ENCODE assay signal across 14 mouse cellular contexts in genomic region chr14:54110971-54111370, GRCm38 (mm10).
A peak's percentile ranks its signal among the peaks of the same experiment; 100 is the strongest.
DNase-seq lines count a peak whose midpoint lies in the region; ATAC-seq and TF ChIP-seq lines count a peak whose summit lies in the region.
"Had no signal": no experiment of that assay in that cellular context is flagged by ENCODE, and none has a peak within 500 bp of the region (broad histone marks: within the 10 kb centered on the region; RNA-seq: fewer than 3 reads in every experiment).

No protein-coding gene starts in this region.

- H3K36me3 ChIP-seq in hindbrain, postnatal 0 days (ENCODE audit: insufficient read depth, low read length) = no peaks in the 10 kb centered on the region
- no peaks in the 10 kb centered on the region for H3K36me3 ChIP-seq in hindbrain, embryonic 12.5 days
- no peaks in the 10 kb centered on the region for H3K36me3 ChIP-seq in limb, embryonic 14.5 days (ENCODE audit: control insufficient read depth, insufficient read depth, low read length)
- no peaks in the 10 kb centered on the region for H3K36me3 ChIP-seq in intestine, embryonic 15.5 days
- H3K36me3 ChIP-seq: neural tube, embryonic 12.5 days had no signal

- no peak overlapping the region for H3K4me3 ChIP-seq in hindbrain, postnatal 0 days (ENCODE audit: low read length)
- no peak overlapping the region for H3K4me3 ChIP-seq in hindbrain, embryonic 12.5 days
- no peak overlapping the region for H3K4me3 ChIP-seq in limb, embryonic 14.5 days (replicated peaks; ENCODE audit: low read length)
- H3K4me3 ChIP-seq in intestine, embryonic 15.5 days (replicated peaks) = no peak overlapping the region
- H3K4me3 ChIP-seq: heart, adult 2 months; megakaryocyte, embryonic 14.5 days; neural tube, embryonic 12.5 days had no signal

- 62% methylated on average over 3 of the region's 3 CpGs for WGBS in hindbrain, postnatal 0 days
- 87% methylated on average over 3 of the region's 3 CpGs for WGBS in hindbrain, embryonic 12.5 days
- 34% methylated on average over 3 of the region's 3 CpGs for WGBS in limb, embryonic 14.5 days
- 66% methylated on average over 3 of the region's 3 CpGs for WGBS in intestine, embryonic 15.5 days

- no peaks in the 10 kb centered on the region for H3K9me3 ChIP-seq in hindbrain, postnatal 0 days (ENCODE audit: low read length)
- no peaks in the 10 kb centered on the region for H3K9me3 ChIP-seq in hindbrain, embryonic 12.5 days (replicated peaks)
- H3K9me3 ChIP-seq in limb, embryonic 14.5 days (ENCODE audit: control insufficient read depth, low read length) = no peaks in the 10 kb centered on the region
- H3K9me3 ChIP-seq in intestine, embryonic 15.5 days = no peaks in the 10 kb centered on the region
- H3K9me3 ChIP-seq: megakaryocyte, embryonic 14.5 days; neural tube, embryonic 12.5 days had no signal

- no peak for TF ChIP-seq CTCF in hindbrain, postnatal 0 days (IDR thresholded peaks at IDR 0.05; ENCODE audit: low read depth)

- no peak for ATAC-seq in hindbrain, postnatal 0 days
- ATAC-seq in hindbrain, embryonic 12.5 days (ENCODE audit: low FRiP score) = no peak
- ATAC-seq in limb, embryonic 14.5 days (ENCODE audit: low FRiP score, low read depth) = peak; percentile 87
- no peak for ATAC-seq in intestine, embryonic 15.5 days

- no peaks in the 10 kb centered on the region for H3K27me3 ChIP-seq in hindbrain, postnatal 0 days (ENCODE audit: insufficient read depth, low read length)
- no peaks in the 10 kb centered on the region for H3K27me3 ChIP-seq in hindbrain, embryonic 12.5 days
- no peaks in the 10 kb centered on the region for H3K27me3 ChIP-seq in limb, embryonic 14.5 days (ENCODE audit: control insufficient read depth, insufficient read depth, low read length)
- no peaks in the 10 kb centered on the region for H3K27me3 ChIP-seq in intestine, embryonic 15.5 days (replicated peaks)
- H3K27me3 ChIP-seq: megakaryocyte, embryonic 14.5 days; neural tube, embryonic 12.5 days had no signal

- H3K4me1 ChIP-seq in hindbrain, postnatal 0 days (ENCODE audit: insufficient read depth, low read length) = peaks cover 17% of the 10 kb centered on the region
- H3K4me1 ChIP-seq in hindbrain, embryonic 12.5 days = peaks cover 8% of the 10 kb centered on the region
- H3K4me1 ChIP-seq in limb, embryonic 14.5 days (ENCODE audit: control insufficient read depth, insufficient read depth, low read length) = peaks cover 26% of the 10 kb centered on the region
- peaks cover 11% of the 10 kb centered on the region for H3K4me1 ChIP-seq in intestine, embryonic 15.5 days (replicated peaks)

- no peak for TF ChIP-seq POLR2A in limb, embryonic 14.5 days (IDR thresholded peaks at IDR 0.05; ENCODE audit: borderline replicate concordance, extremely low read depth, insufficient read depth, insufficient read length)

- peak; percentile 24 for DNase-seq in hindbrain, postnatal 0 days (ENCODE audit: low spot score)
- DNase-seq in right cerebral cortex, postnatal 14 days = peak; percentile 25
- no peak for DNase-seq in right cerebral cortex, postnatal 36 days (ENCODE audit: low spot score in 2 of 2)
- DNase-seq in limb, embryonic 14.5 days (ENCODE audit: low spot score) = peak; percentile 81
- no peak for DNase-seq in adrenal gland, postnatal 36 days
- DNase-seq in layer of hippocampus, postnatal 36 days = no peak
- DNase-seq: cerebellum, postnatal 25 days; heart, adult 2 months; heart, postnatal 4 days; kidney, adult 8-10 months had no signal

- H3K27ac ChIP-seq in hindbrain, postnatal 0 days = no peak overlapping the region
- H3K27ac ChIP-seq in hindbrain, embryonic 12.5 days = no peak overlapping the region
- H3K27ac ChIP-seq in limb, embryonic 14.5 days (replicated peaks; ENCODE audit: low read depth, low read length) = 0 out of 2 replicates have a peak overlapping the region, but pooled peaks have one; percentile 0
- H3K27ac ChIP-seq in intestine, embryonic 15.5 days = no peak overlapping the region
- H3K27ac ChIP-seq: heart, adult 2 months; neural tube, embryonic 12.5 days had no signal

- H3K4me2 ChIP-seq in hindbrain, postnatal 0 days (ENCODE audit: low read depth, low read length) = no peak overlapping the region
- no peak overlapping the region for H3K4me2 ChIP-seq in hindbrain, embryonic 12.5 days (replicated peaks)
- no peak overlapping the region for H3K4me2 ChIP-seq in limb, embryonic 14.5 days (replicated peaks; ENCODE audit: low read depth, low read length, severe bottlenecking)
- no peak overlapping the region for H3K4me2 ChIP-seq in intestine, embryonic 15.5 days (replicated peaks)
- H3K4me2 ChIP-seq: neural tube, embryonic 12.5 days had no signal

- H3K9ac ChIP-seq in hindbrain, postnatal 0 days (replicated peaks; ENCODE audit: low read length) = no peak overlapping the region
- no peak overlapping the region for H3K9ac ChIP-seq in hindbrain, embryonic 12.5 days
- H3K9ac ChIP-seq in limb, embryonic 14.5 days (ENCODE audit: low read depth, low read length, severe bottlenecking) = no peak overlapping the region
- H3K9ac ChIP-seq in intestine, embryonic 15.5 days = no peak overlapping the region
- H3K9ac ChIP-seq: neural tube, embryonic 12.5 days had no signal

Comparison
In these comparisons a context has a peak if more than half of its experiments do, and no peak if none do; other contexts are left out.
1. DNase-seq: peak in hindbrain, postnatal 0 days (single experiment), right cerebral cortex, postnatal 14 days (single experiment) and limb, embryonic 14.5 days (single experiment); none in right cerebral cortex, postnatal 36 days (0 of 2), adrenal gland, postnatal 36 days (0 of 2) and layer of hippocampus, postnatal 36 days (0 of 2).